Mouse (Mus musculus): ENCODE measurements around the gene H2-Aa. TPM values are rescaled to one million over a fixed set of nuclear protein-coding genes. Genes with fewer than 3 reads are reported as not detected.

Gene H2-Aa
- total and polyA plus RNA-seq, 3 experiments, result not detected

- no peak overlapping the region for H3K4me3 ChIP-seq (ENCODE audit: control insufficient read depth in 1 of 2, insufficient read depth in 1 of 2, low read depth in 2 of 2, low read length in 2 of 2)
- H3K27me3 ChIP-seq (ENCODE audit: control insufficient read depth in 1 of 2, insufficient read depth in 2 of 2, low read length in 2 of 2), result no peaks in the 10 kb centered on the region; a peak in 1 of 4 replicates
- no peak overlapping the region for H3K9ac ChIP-seq (ENCODE audit: control insufficient read depth, low read depth, low read length, poor library complexity, severe bottlenecking)
- no peaks in the 10 kb centered on the region; a peak in 1 of 4 replicates for H3K4me1 ChIP-seq (ENCODE audit: control insufficient read depth in 1 of 2, insufficient read depth in 2 of 2, low read length in 2 of 2)
- H3K9me3 ChIP-seq (replicated peaks; ENCODE audit: insufficient read depth, low read length), result no peaks in the 10 kb centered on the region
- H3K36me3 ChIP-seq (ENCODE audit: control insufficient read depth in 1 of 2, insufficient read depth in 2 of 2, low read length in 2 of 2), result no peaks in the 10 kb centered on the region
- DNase-seq (ENCODE audit: low read depth, low spot score), result peak; percentile 16
- TF ChIP-seq KAT2A (conservative IDR thresholded peaks at IDR 0.05; ENCODE audit: low read depth, low read length), result no peak
- no peaks in the 10 kb centered on the region for H3K79me2 ChIP-seq (ENCODE audit: control insufficient read depth, insufficient read depth, low read length, poor library complexity)
- H3K27ac ChIP-seq (ENCODE audit: control insufficient read depth, low read depth, low read length), result no peak overlapping the region
These were observed 18.8 kb upstream of the H2-Aa start for GRCm38 (mm10) chr17:34306407-34306806.

- H3K27me3 ChIP-seq (ENCODE audit: control insufficient read depth in 1 of 2, insufficient read depth in 2 of 2, low read length in 2 of 2), result no peaks in the 10 kb centered on the region; a peak in 1 of 4 replicates
- no peaks in the 10 kb centered on the region for H3K36me3 ChIP-seq (ENCODE audit: control insufficient read depth in 1 of 2, insufficient read depth in 2 of 2, low read length in 2 of 2)
- H3K9me3 ChIP-seq (replicated peaks; ENCODE audit: insufficient read depth, low read length), result no peaks in the 10 kb centered on the region
- H3K4me1 ChIP-seq (ENCODE audit: control insufficient read depth in 1 of 2, insufficient read depth in 2 of 2, low read length in 2 of 2), result no peaks in the 10 kb centered on the region; a peak in 1 of 4 replicates
- peak; percentile 90 for DNase-seq (ENCODE audit: low read depth, low spot score)
- H3K27ac ChIP-seq (ENCODE audit: control insufficient read depth, low read depth, low read length), result no peak within 1 kb of the TSS
- H3K79me2 ChIP-seq (ENCODE audit: control insufficient read depth, insufficient read depth, low read length, poor library complexity), result no peaks in the 10 kb centered on the region
- no peak within 1 kb of the TSS for H3K9ac ChIP-seq (ENCODE audit: control insufficient read depth, low read depth, low read length, poor library complexity, severe bottlenecking)
- no peak within 1 kb of the TSS for H3K4me3 ChIP-seq (ENCODE audit: control insufficient read depth in 1 of 2, insufficient read depth in 1 of 2, low read depth in 2 of 2, low read length in 2 of 2)
- peak; percentile 96 for TF ChIP-seq CHD2 (IDR thresholded peaks at IDR 0.05; ENCODE audit: low read length)
- no peak for TF ChIP-seq USF1 (IDR thresholded peaks at IDR 0.05; ENCODE audit: low read depth, low read length)
These were observed 17.9 kb upstream of the H2-Aa start, which contains the start of gene H2-Eb1 for GRCm38 (mm10) chr17:34305380-34306030. H2-Eb1 (plus strand) TSS chr17:34305867.

GRCm38 (mm10) chr17:34304751-34305150, 17.1 kb upstream of the H2-Aa start:
- DNase-seq (ENCODE audit: low read depth, low spot score), result peak; percentile 72
- H3K4me3 ChIP-seq (ENCODE audit: control insufficient read depth in 1 of 2, insufficient read depth in 1 of 2, low read depth in 2 of 2, low read length in 2 of 2), result no peak overlapping the region

GRCm38 (mm10) chr17:34303789-34304188, 16.2 kb upstream of the H2-Aa start:
- Histone ChIP-seq H3K79me2 (ENCODE audit: control insufficient read depth, insufficient read depth, low read length, poor library complexity) (no peaks in the 10 kb centered on the region), H3K4me3 (ENCODE audit: control insufficient read depth in 1 of 2, insufficient read depth in 1 of 2, low read depth in 2 of 2, low read length in 2 of 2) (no peak overlapping the region), H3K4me1 (ENCODE audit: control insufficient read depth in 1 of 2, insufficient read depth in 2 of 2, low read length in 2 of 2) (no peaks in the 10 kb centered on the region; a peak in 1 of 4 replicates), H3K36me3 (ENCODE audit: control insufficient read depth in 1 of 2, insufficient read depth in 2 of 2, low read length in 2 of 2) (no peaks in the 10 kb centered on the region), H3K27ac (ENCODE audit: control insufficient read depth, low read depth, low read length) (no peak overlapping the region), H3K9ac (ENCODE audit: control insufficient read depth, low read depth, low read length, poor library complexity, severe bottlenecking) (no peak overlapping the region), H3K9me3 (replicated peaks; ENCODE audit: insufficient read depth, low read length) (no peaks in the 10 kb centered on the region), H3K27me3 (ENCODE audit: control insufficient read depth in 1 of 2, insufficient read depth in 2 of 2, low read length in 2 of 2) (no peaks in the 10 kb centered on the region; a peak in 2 of 4 replicates)
- TF ChIP-seq POLR2AphosphoS2 (IDR thresholded peaks at IDR 0.05; ENCODE audit: low read length) (no peak), ELF1 (IDR thresholded peaks at IDR 0.05; ENCODE audit: low read depth, low read length) (no peak), GATA1 (IDR thresholded peaks at IDR 0.05; ENCODE audit: low read depth, low read length) (no peak), JUND (IDR thresholded peaks at IDR 0.05; ENCODE audit: low read depth, low read length) (no peak), ZKSCAN1 (IDR thresholded peaks at IDR 0.05; ENCODE audit: low read depth, low read length) (no peak), MEF2A (IDR thresholded peaks at IDR 0.05; ENCODE audit: extremely low read depth, insufficient replicate concordance, low read depth, low read length, poor library complexity, severe bottlenecking) (no peak), MYC (IDR thresholded peaks at IDR 0.05; ENCODE audit: low read depth, low read length) (no peak), TAL1 (IDR thresholded peaks at IDR 0.05; ENCODE audit: low read length) (no peak), ZC3H11A (IDR thresholded peaks at IDR 0.05; ENCODE audit: low read depth, low read length) (no peak)
- no peak for DNase-seq (ENCODE audit: low read depth, low spot score)

More at GRCm38 (mm10) chr17:34304751-34305150, 17.1 kb upstream of the H2-Aa start:
- Histone ChIP-seq H3K9ac (ENCODE audit: control insufficient read depth, low read depth, low read length, poor library complexity, severe bottlenecking) (no peak overlapping the region), H3K27me3 (ENCODE audit: control insufficient read depth in 1 of 2, insufficient read depth in 2 of 2, low read length in 2 of 2) (no peaks in the 10 kb centered on the region; a peak in 1 of 4 replicates), H3K79me2 (ENCODE audit: control insufficient read depth, insufficient read depth, low read length, poor library complexity) (no peaks in the 10 kb centered on the region), H3K36me3 (ENCODE audit: control insufficient read depth in 1 of 2, insufficient read depth in 2 of 2, low read length in 2 of 2) (no peaks in the 10 kb centered on the region), H3K9me3 (replicated peaks; ENCODE audit: insufficient read depth, low read length) (no peaks in the 10 kb centered on the region), H3K4me1 (ENCODE audit: control insufficient read depth in 1 of 2, insufficient read depth in 2 of 2, low read length in 2 of 2) (no peaks in the 10 kb centered on the region; a peak in 1 of 4 replicates), H3K27ac (ENCODE audit: control insufficient read depth, low read depth, low read length) (no peak overlapping the region)
- no peak for TF ChIP-seq GATA1 (IDR thresholded peaks at IDR 0.05; ENCODE audit: low read depth, low read length)
- peak; percentile 91 for TF ChIP-seq CHD2 (IDR thresholded peaks at IDR 0.05; ENCODE audit: low read length)

Measured in MEL (cell line).